Mouse (Mus musculus) midbrain, embryonic 16.5 days (tissue): ENCODE data around the gene Tmtc1. TPM values are rescaled to one million over a fixed set of nuclear protein-coding genes. Genes with fewer than 3 reads are reported as not detected.
A peak's percentile ranks its signal among the peaks of the same experiment; 100 is the strongest.

Experiments
- ATAC-seq: fragments of 200-750 bp; cut with Nextera tagmentation; 2 replicates; pipeline ENCODE4 v1.8.0; 2017; ENCODE audit warnings: moderate TSS enrichment
- H3K27ac ChIP-seq: fragments of 300-500 bp; sonication (generic); 2 replicates; pipeline ENCODE4 v1.5.1; 2014; ENCODE audit warnings: mild to moderate bottlenecking, low read length, mixed read lengths
- H3K27me3 ChIP-seq: fragments of 300-500 bp; sonication (generic); 2 replicates; pipeline ENCODE4 v1.6.1; 2014; ENCODE audit warnings: low read depth, low read length, mixed read lengths; ENCODE audit not compliant: control insufficient read depth, insufficient read depth
- H3K36me3 ChIP-seq: fragments of 300-500 bp; sonication (generic); 2 replicates; pipeline ENCODE4 v1.6.1; 2014; ENCODE audit warnings: mild to moderate bottlenecking, low read length, moderate library complexity, mixed read lengths; ENCODE audit not compliant: control insufficient read depth, insufficient read depth
- H3K4me1 ChIP-seq: fragments of 300-500 bp; sonication (generic); 2 replicates; pipeline ENCODE4 v1.6.1; 2014; ENCODE audit warnings: mild to moderate bottlenecking, low read length, mixed read lengths; ENCODE audit not compliant: control insufficient read depth, insufficient read depth
- H3K4me2 ChIP-seq: fragments of 300-500 bp; sonication (generic); 2 replicates; pipeline ENCODE4 v1.6.1; 2014; ENCODE audit warnings: mild to moderate bottlenecking, low read length, mixed read lengths
- H3K4me3 ChIP-seq: fragments of 300-500 bp; sonication (generic); 2 replicates; pipeline ENCODE4 v1.5.1; 2014; ENCODE audit warnings: low read depth, mild to moderate bottlenecking, low read length, moderate library complexity, mixed read lengths
- H3K9ac ChIP-seq: fragments of 300-500 bp; sonication (generic); 2 replicates; pipeline ENCODE4 v1.6.1; 2014; ENCODE audit warnings: low read depth, low read length, mixed read lengths
- H3K9me3 ChIP-seq: fragments of 300-500 bp; sonication (generic); replicated peaks from 2 replicates; pipeline ENCODE4 v1.6.1; 2014; ENCODE audit warnings: mild to moderate bottlenecking, low read length, mixed read lengths; ENCODE audit not compliant: control insufficient read depth, poor library complexity, severe bottlenecking
- WGBS: fragments of 180-500 bp; shearing (Covaris S2); extraction: QIAGEN DNeasy Blood & Tissue Kit; methylation state at CpG from one replicate; pipeline ENCODE4 v1.1.7; 2014; 5-methylcytosine and 5-hydroxymethylcytosine counted together
- polyA plus RNA-seq: library from polyadenylated mRNA; unstranded; fragments of >200 nt; fragmentation: Nextera tagmentation; extraction: Ambion mirVana; gene quantifications from 2 replicates; pipeline ENCODE4 v1.2.1, GENCODE M21; 2015

Tmtc1 gene
- polyA plus RNA-seq, 1 experiment from 2014 or later, result 2.9 TPM

- Histone ChIP-seq H3K9me3 (no peaks in the 10 kb centered on the region), H3K36me3 (no peaks in the 10 kb centered on the region), H3K27me3 (no peaks in the 10 kb centered on the region), H3K4me1 (peaks cover 6% of the 10 kb centered on the region), H3K9ac (no peak overlapping the region), H3K4me3 (no peak overlapping the region), H3K27ac (no peak overlapping the region), H3K4me2 (no peak overlapping the region)
- ATAC-seq, result no peak
- WGBS, result 91% methylated on average over 2 of the region's 2 CpGs
These were observed 186.4 kb downstream of the Tmtc1 start for GRCm38 (mm10) chr6:148257805-148258204.

GRCm38 (mm10) chr6:148256109-148256508 is 188.1 kb downstream of the Tmtc1 start:
- 94% methylated on average over 3 of the region's 3 CpGs for WGBS
- no peaks in the 10 kb centered on the region for H3K9me3 ChIP-seq
- peaks cover 8% of the 10 kb centered on the region for H3K4me1 ChIP-seq
- H3K4me2 ChIP-seq, result no peak overlapping the region
- H3K4me3 ChIP-seq, result no peak overlapping the region
- ATAC-seq, result no peak
- H3K27ac ChIP-seq, result no peak overlapping the region
- H3K27me3 ChIP-seq, result no peaks in the 10 kb centered on the region
- H3K9ac ChIP-seq, result no peak overlapping the region
- no peaks in the 10 kb centered on the region for H3K36me3 ChIP-seq

GRCm38 (mm10) chr6:148255395-148256053 is 188.7 kb downstream of the Tmtc1 start:
- 30% methylated on average over 1 of the region's 1 CpGs for WGBS
- Histone ChIP-seq H3K9ac (no peak overlapping the region), H3K4me3 (no peak overlapping the region)

GRCm38 (mm10) chr6:148249221-148249620 is 195.0 kb downstream of the Tmtc1 start:
- Histone ChIP-seq H3K4me2 (no peak overlapping the region), H3K4me1 (peaks cover 3% of the 10 kb centered on the region; the same call in 1 of the 2 replicates), H3K9me3 (no peaks in the 10 kb centered on the region), H3K27ac (no peak overlapping the region), H3K4me3 (no peak overlapping the region), H3K9ac (no peak overlapping the region), H3K36me3 (0 out of 2 replicates have a peak, but pooled peaks cover 2% of the 10 kb centered on the region), H3K27me3 (no peaks in the 10 kb centered on the region)
- peak; percentile 33; the same call in 1 of the 2 replicates for ATAC-seq
- WGBS, result 72% methylated on average over 3 of the region's 3 CpGs

More at GRCm38 (mm10) chr6:148255395-148256053, 188.7 kb downstream of the Tmtc1 start:
- no peaks in the 10 kb centered on the region for H3K27me3 ChIP-seq
- ATAC-seq, result no peak
- peaks cover 4% of the 10 kb centered on the region for H3K4me1 ChIP-seq
- no peaks in the 10 kb centered on the region for H3K9me3 ChIP-seq
- no peak overlapping the region for H3K27ac ChIP-seq
- H3K36me3 ChIP-seq, result no peaks in the 10 kb centered on the region
- H3K4me2 ChIP-seq, result no peak overlapping the region

- no peak overlapping the region for H3K4me3 ChIP-seq
- WGBS, result 40% methylated on average over 2 of the region's 2 CpGs
- no peak for ATAC-seq
- 0 out of 2 replicates have a peak, but pooled peaks cover 2% of the 10 kb centered on the region for H3K36me3 ChIP-seq
- no peaks in the 10 kb centered on the region for H3K27me3 ChIP-seq
- H3K9me3 ChIP-seq, result no peaks in the 10 kb centered on the region
- no peak overlapping the region for H3K9ac ChIP-seq
- H3K27ac ChIP-seq, result no peak overlapping the region
- H3K4me1 ChIP-seq, result peaks cover 3% of the 10 kb centered on the region; the same call in 1 of the 2 replicates
- no peak overlapping the region for H3K4me2 ChIP-seq
These were observed 195.6 kb downstream of the Tmtc1 start for GRCm38 (mm10) chr6:148248625-148249024.

- Histone ChIP-seq H3K27me3 (no peaks in the 10 kb centered on the region), H3K9ac (no peak overlapping the region), H3K9me3 (no peaks in the 10 kb centered on the region), H3K4me1 (no peaks in the 10 kb centered on the region), H3K4me2 (no peak overlapping the region), H3K36me3 (0 out of 2 replicates have a peak, but pooled peaks cover 2% of the 10 kb centered on the region), H3K4me3 (no peak overlapping the region), H3K27ac (no peak overlapping the region)
- 83% methylated on average over 7 of the region's 7 CpGs for WGBS
- no peak for ATAC-seq
These were observed 197.6 kb downstream of the Tmtc1 start for GRCm38 (mm10) chr6:148246544-148246943.

GRCm38 (mm10) chr6:148244836-148245235 is 199.4 kb downstream of the Tmtc1 start:
- H3K27me3 ChIP-seq, result no peaks in the 10 kb centered on the region
- no peaks in the 10 kb centered on the region for H3K4me1 ChIP-seq
- H3K27ac ChIP-seq, result no peak overlapping the region
- no peak overlapping the region for H3K9ac ChIP-seq
- ATAC-seq, result no peak
- no peak overlapping the region for H3K4me3 ChIP-seq
- WGBS, result 83% methylated on average over 1 of the region's 1 CpGs
- no peak overlapping the region for H3K4me2 ChIP-seq
- H3K36me3 ChIP-seq, result 0 out of 2 replicates have a peak, but pooled peaks cover 2% of the 10 kb centered on the region
- no peaks in the 10 kb centered on the region for H3K9me3 ChIP-seq

- H3K4me2 ChIP-seq, result no peak overlapping the region
- no peaks in the 10 kb centered on the region for H3K4me1 ChIP-seq
- H3K27me3 ChIP-seq, result no peaks in the 10 kb centered on the region
- ATAC-seq, result no peak
- H3K9me3 ChIP-seq, result no peaks in the 10 kb centered on the region
- H3K4me3 ChIP-seq, result no peak overlapping the region
- WGBS, result 62% methylated on average over 3 of the region's 3 CpGs
- 0 out of 2 replicates have a peak, but pooled peaks cover 2% of the 10 kb centered on the region for H3K36me3 ChIP-seq
- H3K27ac ChIP-seq, result no peak overlapping the region
- no peak overlapping the region for H3K9ac ChIP-seq
These were observed 201.9 kb downstream of the Tmtc1 start for GRCm38 (mm10) chr6:148242304-148242703.

- Histone ChIP-seq H3K9me3 (no peaks in the 10 kb centered on the region), H3K9ac (no peak overlapping the region), H3K4me3 (no peak overlapping the region), H3K27ac (no peak overlapping the region), H3K4me2 (no peak overlapping the region), H3K36me3 (0 out of 2 replicates have a peak, but pooled peaks cover 2% of the 10 kb centered on the region), H3K27me3 (no peaks in the 10 kb centered on the region), H3K4me1 (no peaks in the 10 kb centered on the region)
- 87% methylated on average over 5 of the region's 5 CpGs for WGBS
- ATAC-seq, result no peak
These were observed 202.5 kb downstream of the Tmtc1 start for GRCm38 (mm10) chr6:148241685-148242084.
